Mouse (Mus musculus) forebrain, embryonic 14.5 days (tissue): Measurements from ENCODE around the gene Alad. TPM values are rescaled to one million over a fixed set of nuclear protein-coding genes. Genes with fewer than 3 reads are reported as not detected.

ENCODE experiments used
- ATAC-seq: fragments of 200-750 bp; cut with Nextera tagmentation; 2 replicates; pipeline ENCODE4 v1.8.0; 2017; ENCODE audit warnings: mild to moderate bottlenecking, moderate library complexity
- DNase-seq: peaks from one replicate; pipeline ENCODE4 v3.0.0-alpha.2; 2015; ENCODE audit warnings: low spot score
- H3K27ac ChIP-seq: fragments of 300-500 bp; sonication (generic); 2 replicates; pipeline ENCODE4 v1.5.1; 2014; ENCODE audit warnings: low read depth, mild to moderate bottlenecking, control low read depth, low read length, moderate library complexity
- H3K27me3 ChIP-seq: fragments of 300-500 bp; sonication (generic); replicated peaks from 2 replicates; pipeline ENCODE4 v1.6.1; 2014; ENCODE audit warnings: low read length, control low read depth, mixed read lengths; ENCODE audit not compliant: control insufficient read depth, insufficient read depth
- H3K36me3 ChIP-seq: fragments of 300-500 bp; sonication (generic); 2 replicates; pipeline ENCODE4 v1.6.1; 2014; ENCODE audit warnings: low read length, control low read depth; ENCODE audit not compliant: control insufficient read depth, insufficient read depth
- H3K4me1 ChIP-seq: fragments of 300-500 bp; sonication (generic); 2 replicates; pipeline ENCODE4 v1.6.1; 2014; ENCODE audit warnings: antibody characterized with exemption, low read length, control low read depth; ENCODE audit not compliant: control insufficient read depth, insufficient read depth
- H3K4me2 ChIP-seq: fragments of 300-500 bp; sonication (generic); 2 replicates; pipeline ENCODE4 v1.6.1; 2014; ENCODE audit warnings: mild to moderate bottlenecking, control low read depth, low read length
- H3K4me3 ChIP-seq: fragments of 300-500 bp; sonication (generic); 2 replicates; pipeline ENCODE4 v1.5.1; 2014; ENCODE audit warnings: low read depth, low read length, control low read depth
- H3K9ac ChIP-seq: fragments of 300-500 bp; sonication (generic); 2 replicates; pipeline ENCODE4 v1.6.1; 2014; ENCODE audit warnings: mild to moderate bottlenecking, low read length, control low read depth, moderate library complexity
- H3K9me3 ChIP-seq: fragments of 300-500 bp; sonication (generic); replicated peaks from 2 replicates; pipeline ENCODE4 v1.6.1; 2016; ENCODE audit warnings: low read length, control low read depth, mixed read lengths; ENCODE audit not compliant: control insufficient read depth
- WGBS: fragments of 180-500 bp; shearing (Covaris S2); extraction: QIAGEN DNeasy Blood & Tissue Kit; methylation state at CpG from one replicate; pipeline ENCODE4 v1.1.7; 2014; 5-methylcytosine and 5-hydroxymethylcytosine counted together
- polyA plus RNA-seq: library from polyadenylated mRNA; unstranded; fragments of >200 nt; fragmentation: Nextera tagmentation; extraction: Ambion mirVana; gene quantifications from 2 replicates; pipeline ENCODE4 v1.2.1, GENCODE M21; 2014

Alad gene
- polyA plus RNA-seq, 1 experiment from 2014 or later, result 80.9 TPM

DNA sequence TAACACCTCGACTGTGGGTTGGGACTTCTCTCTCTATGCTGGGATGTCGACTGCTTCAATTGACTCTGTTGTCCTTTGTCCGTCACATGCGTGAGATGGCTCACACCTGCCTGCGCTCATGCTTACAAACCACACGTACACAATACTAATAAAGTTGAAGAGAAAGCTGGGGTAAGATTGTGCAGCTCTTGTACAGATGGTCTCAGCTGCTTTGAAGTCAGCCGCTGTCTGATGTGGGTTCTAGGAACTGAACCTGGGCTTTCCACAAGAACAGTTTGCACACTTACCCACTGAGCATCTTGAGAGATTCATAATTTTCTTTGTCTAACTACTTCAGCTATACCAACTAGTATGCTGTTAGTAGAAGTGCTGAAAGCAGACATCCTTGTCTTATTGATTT lies 32.2 kb upstream of the Alad start:
- Histone ChIP-seq H3K27ac (no peak overlapping the region), H3K4me2 (no peak overlapping the region), H3K9me3 (no peaks in the 10 kb centered on the region), H3K4me1 (no peaks in the 10 kb centered on the region), H3K36me3 (no peaks in the 10 kb centered on the region), H3K9ac (no peak overlapping the region), H3K4me3 (no peak overlapping the region), H3K27me3 (no peaks in the 10 kb centered on the region)
- WGBS, result 85% methylated on average over 7 of the region's 7 CpGs
- ATAC-seq, result no peak
- DNase-seq, result no peak

GRCm38 (mm10) chr4:62544801-62545200 lies 25.1 kb upstream of the Alad start:
- Histone ChIP-seq H3K27ac (no peak overlapping the region), H3K27me3 (no peaks in the 10 kb centered on the region), H3K4me3 (no peak overlapping the region), H3K36me3 (no peaks in the 10 kb centered on the region), H3K9ac (no peak overlapping the region), H3K4me2 (no peak overlapping the region), H3K9me3 (no peaks in the 10 kb centered on the region), H3K4me1 (no peaks in the 10 kb centered on the region)
- DNase-seq (no peak), ATAC-seq (no peak)

DNA sequence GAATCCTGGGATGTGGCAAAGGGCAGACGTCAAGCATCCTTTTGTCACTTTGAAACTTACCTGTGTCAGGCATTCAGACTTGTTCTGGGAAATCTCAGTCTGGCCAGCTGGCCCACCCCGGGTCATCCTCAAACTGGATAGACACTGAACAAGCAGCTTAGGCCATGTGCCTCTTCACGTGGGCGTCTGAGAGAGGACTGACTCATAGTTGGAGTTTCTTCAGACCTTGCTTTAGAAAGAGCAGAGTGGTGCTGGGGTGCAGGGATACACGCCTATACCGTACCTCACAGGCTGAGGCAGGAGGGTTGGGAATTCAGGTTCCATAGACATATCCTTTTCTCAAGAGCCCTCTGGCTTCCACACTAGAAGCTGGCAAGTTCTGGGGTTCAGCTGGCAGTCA lies 24.1 kb upstream of the Alad start:
- H3K4me2 ChIP-seq, result no peak overlapping the region
- ATAC-seq (no peak), DNase-seq (no peak)
- no peaks in the 10 kb centered on the region for H3K27me3 ChIP-seq
- 87% methylated on average over 6 of the region's 6 CpGs for WGBS
- no peaks in the 10 kb centered on the region for H3K36me3 ChIP-seq
- H3K4me1 ChIP-seq, result no peaks in the 10 kb centered on the region
- no peaks in the 10 kb centered on the region for H3K9me3 ChIP-seq
- H3K9ac ChIP-seq, result no peak overlapping the region
- no peak overlapping the region for H3K27ac ChIP-seq
- H3K4me3 ChIP-seq, result no peak overlapping the region

GRCm38 (mm10) chr4:62541802-62542201 lies 22.1 kb upstream of the Alad start:
- Histone ChIP-seq H3K36me3 (no peaks in the 10 kb centered on the region), H3K27me3 (no peaks in the 10 kb centered on the region), H3K9me3 (no peaks in the 10 kb centered on the region), H3K27ac (no peak overlapping the region), H3K4me2 (no peak overlapping the region), H3K4me1 (no peaks in the 10 kb centered on the region), H3K4me3 (no peak overlapping the region), H3K9ac (no peak overlapping the region)
- WGBS, result 76% methylated on average over 3 of the region's 3 CpGs
- peak; percentile 68 for ATAC-seq
- DNase-seq, result peak; percentile 59

GRCm38 (mm10) chr4:62533729-62534128 lies 14.0 kb upstream of the Alad start:
- Histone ChIP-seq H3K9ac (no peak overlapping the region), H3K9me3 (no peaks in the 10 kb centered on the region), H3K27ac (no peak overlapping the region), H3K4me2 (no peak overlapping the region), H3K4me3 (no peak overlapping the region), H3K4me1 (no peaks in the 10 kb centered on the region), H3K27me3 (no peaks in the 10 kb centered on the region), H3K36me3 (no peaks in the 10 kb centered on the region)
- no peak for ATAC-seq
- 79% methylated on average over 6 of the region's 6 CpGs for WGBS
- DNase-seq, result no peak

DNA sequence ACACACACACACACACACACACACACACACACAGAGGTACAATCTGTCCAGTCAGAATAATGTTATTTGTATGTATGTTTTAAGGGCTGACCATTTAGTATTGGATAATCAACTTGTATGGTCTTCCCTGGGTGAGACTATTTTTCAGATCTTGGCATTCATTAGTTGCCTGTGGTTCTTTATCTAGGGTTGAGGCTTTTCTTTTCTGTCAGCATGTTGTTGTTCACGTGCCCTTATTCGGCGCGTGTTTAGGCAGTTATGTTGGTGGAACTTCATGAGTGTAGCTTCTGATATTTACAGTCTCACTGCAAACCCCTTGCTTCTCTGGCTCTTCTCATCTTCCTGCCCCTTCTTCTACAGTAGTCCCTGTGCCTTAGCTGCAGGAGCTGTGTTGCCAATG lies 7.9 kb upstream of the Alad start:
- no peak overlapping the region for H3K27ac ChIP-seq
- ATAC-seq, result no peak
- WGBS, result 80% methylated on average over 4 of the region's 4 CpGs

DNA sequence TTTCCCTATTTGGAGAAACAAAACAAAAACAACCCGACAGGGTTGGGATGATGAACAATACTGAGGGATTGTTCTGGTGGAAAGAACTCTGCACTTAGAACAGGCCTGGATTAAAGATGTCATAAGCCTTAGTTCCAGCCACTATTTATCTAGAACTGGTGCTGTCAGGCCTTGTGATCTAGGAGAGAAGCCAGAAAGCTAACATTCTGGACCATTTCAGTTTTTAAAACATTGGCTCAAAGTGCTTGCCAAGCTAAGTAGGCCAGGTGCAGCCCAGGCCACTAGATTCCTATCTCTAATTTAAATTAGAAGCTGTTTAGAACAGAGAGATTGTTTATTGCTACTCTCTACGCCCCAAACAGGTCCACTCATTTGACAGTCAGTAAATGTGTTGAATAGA lies 6.5 kb upstream of the Alad start:
- no peaks in the 10 kb centered on the region for H3K27me3 ChIP-seq
- no peak for DNase-seq
- no peak for ATAC-seq
- no peak overlapping the region for H3K27ac ChIP-seq
- 60% methylated on average over 2 of the region's 2 CpGs for WGBS
- H3K4me3 ChIP-seq, result no peak overlapping the region
- H3K9ac ChIP-seq, result no peak overlapping the region
- H3K4me2 ChIP-seq, result no peak overlapping the region
- no peaks in the 10 kb centered on the region for H3K9me3 ChIP-seq
- peaks cover 7% of the 10 kb centered on the region for H3K4me1 ChIP-seq
- H3K36me3 ChIP-seq, result peaks cover 10% of the 10 kb centered on the region

More for the DNA sequence above, 7.9 kb upstream of the Alad start:
- H3K27me3 ChIP-seq, result no peaks in the 10 kb centered on the region
- no peak overlapping the region for H3K9ac ChIP-seq
- H3K4me1 ChIP-seq, result peaks cover 7% of the 10 kb centered on the region
- H3K4me2 ChIP-seq, result no peak overlapping the region
- no peak for DNase-seq
- H3K9me3 ChIP-seq, result no peaks in the 10 kb centered on the region
- no peak overlapping the region for H3K4me3 ChIP-seq
- H3K36me3 ChIP-seq, result peaks cover 6% of the 10 kb centered on the region

DNA sequence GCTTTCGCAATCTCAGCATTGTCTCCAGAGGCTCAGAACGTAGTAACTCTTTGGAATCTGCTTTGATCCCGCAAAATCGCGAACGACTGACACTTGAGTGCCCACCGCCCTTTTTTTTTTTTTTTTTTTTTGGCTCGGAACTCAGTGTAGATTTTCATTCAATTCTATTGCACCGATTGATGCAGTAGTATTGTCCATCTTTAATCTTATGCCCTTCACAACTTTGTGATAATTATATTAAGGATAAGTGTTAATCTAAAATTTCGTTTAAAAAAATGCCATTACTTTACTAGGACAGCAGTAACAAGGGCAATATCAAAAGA lies 5.7 kb upstream of the Alad start:
- H3K27me3 ChIP-seq, result no peaks in the 10 kb centered on the region
- peaks cover 10% of the 10 kb centered on the region for H3K36me3 ChIP-seq
- ATAC-seq, result no peak
- H3K9me3 ChIP-seq, result no peaks in the 10 kb centered on the region
- H3K9ac ChIP-seq, result peak overlapping the region; percentile 43; the same call in 1 of the 2 replicates
- WGBS, result 1% methylated on average over 10 of the region's 10 CpGs
- H3K4me2 ChIP-seq, result peak overlapping the region; percentile 89
- peaks cover 7% of the 10 kb centered on the region for H3K4me1 ChIP-seq
- DNase-seq, result no peak
- peak overlapping the region; percentile 67 for H3K4me3 ChIP-seq
- no peak overlapping the region for H3K27ac ChIP-seq

DNA sequence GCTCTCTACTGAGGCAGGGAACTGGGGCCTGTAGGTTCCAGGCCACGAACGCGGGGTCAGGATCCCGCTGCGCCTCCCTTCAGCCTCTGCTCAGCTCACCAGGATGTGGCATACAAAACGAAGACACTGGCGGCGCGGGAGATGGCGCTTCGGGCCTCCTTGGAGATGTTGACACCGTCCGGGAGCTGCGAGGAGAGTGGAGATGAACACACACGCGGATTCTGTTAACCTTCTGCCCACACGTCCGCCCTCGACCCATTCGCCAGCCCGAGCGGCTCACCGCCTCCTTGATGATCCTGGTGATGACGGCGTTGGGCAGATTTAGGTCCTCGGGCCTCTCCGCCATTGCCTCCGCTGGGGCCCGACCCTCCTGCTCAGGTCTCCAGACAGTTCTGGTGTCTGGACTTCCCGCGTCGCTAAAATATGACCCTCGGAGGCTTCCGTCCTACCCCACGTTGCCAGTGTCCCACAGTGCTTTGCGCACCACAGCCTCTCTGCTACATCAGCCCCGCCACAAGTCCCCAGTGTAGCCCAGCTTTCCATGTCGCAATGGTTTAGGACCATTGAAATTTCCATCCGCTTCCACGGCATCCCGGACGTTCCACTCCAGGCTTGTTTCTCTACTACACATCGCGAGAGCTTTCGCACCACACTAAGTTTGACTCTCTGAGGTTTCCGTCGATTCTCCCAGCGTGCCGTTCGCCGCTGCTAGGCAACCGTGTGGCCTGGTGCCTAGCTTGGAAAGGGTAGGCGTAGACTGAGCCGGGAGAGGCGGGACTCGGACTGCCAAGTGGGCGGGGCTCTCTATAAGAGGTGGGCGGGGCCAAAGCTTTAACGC lies 5.2 kb upstream of the Alad start, which contains the start of the genes Pole3 and 4933430I17Rik:
TSS of gene Pole3 (minus strand) at position 418 of the 838 bp plus-strand sequence.
TSS of gene 4933430I17Rik (plus strand) at position 719 of the 838 bp plus-strand sequence.
- DNase-seq (peak; percentile 99), ATAC-seq (peak; percentile 98)
- Histone ChIP-seq H3K27ac (peak within 1 kb of the TSS; percentile 94), H3K36me3 (peaks cover 10% of the 10 kb centered on the region), H3K27me3 (no peaks in the 10 kb centered on the region), H3K4me3 (peak within 1 kb of the TSS; percentile 67), H3K9ac (peak within 1 kb of the TSS; percentile 83), H3K9me3 (no peaks in the 10 kb centered on the region), H3K4me2 (peak within 1 kb of the TSS; percentile 89), H3K4me1 (peaks cover 7% of the 10 kb centered on the region)
- WGBS, result under 1% methylated on average over 59 of the region's 59 CpGs
